Mouse (Mus musculus): ENCODE measurements around the gene Slc13a3.

- TF ChIP-seq CTCF (IDR thresholded peaks at IDR 0.05) (no peak), POLR2A (IDR thresholded peaks at IDR 0.05; ENCODE audit: insufficient read depth, low read depth, low read length) (no peak)
Observed at GRCm38 (mm10) chr2:165392156-165392555, 80.9 kb downstream of the Slc13a3 start.
